ENCODE assay signal across 19 mouse cellular contexts in the genomic region with DNA sequence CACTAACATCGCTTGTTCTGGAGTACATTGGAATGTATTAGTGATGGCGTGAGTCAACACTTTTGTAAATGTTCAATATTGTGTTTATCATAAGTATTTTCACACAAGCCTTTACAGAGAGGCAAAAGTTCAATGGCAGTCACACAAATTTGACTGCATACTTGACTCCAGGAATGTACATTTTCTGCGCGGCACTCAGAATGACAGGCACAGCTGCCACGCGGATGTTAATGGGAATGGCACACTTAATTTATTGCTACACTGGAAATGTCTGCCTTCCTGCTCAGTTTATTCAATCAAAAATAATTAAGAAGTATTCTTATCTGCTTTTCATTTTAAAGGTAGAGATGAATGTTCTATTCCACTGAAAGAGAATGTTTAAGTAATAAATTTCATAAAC.
DNase-seq lines count a peak whose midpoint lies in the region; ATAC-seq and TF ChIP-seq lines count a peak whose summit lies in the region.
"Had no signal": no experiment of that assay in that cellular context is flagged by ENCODE, and none has a peak within 500 bp of the region (broad histone marks: within the 10 kb centered on the region; RNA-seq: fewer than 3 reads in every experiment).

No protein-coding gene starts in this region.

- peaks cover 1% of the 10 kb centered on the region; the same call in 1 of the 2 replicates for H3K9me3 ChIP-seq in limb, embryonic 14.5 days (ENCODE audit: control insufficient read depth, low read length)
- H3K9me3 ChIP-seq in limb, embryonic 10.5 days (replicated peaks): no peaks in the 10 kb centered on the region
- H3K9me3 ChIP-seq: embryonic facial prominence, embryonic 12.5 days; heart, embryonic 15.5 days; hindbrain, embryonic 15.5 days had no signal

- H3K4me1 ChIP-seq in limb, embryonic 14.5 days (ENCODE audit: control insufficient read depth, insufficient read depth, low read length): no peaks in the 10 kb centered on the region
- H3K4me1 ChIP-seq in limb, embryonic 10.5 days: no peaks in the 10 kb centered on the region
- H3K4me1 ChIP-seq: embryonic facial prominence, embryonic 12.5 days; forebrain, embryonic 13.5 days; heart, embryonic 15.5 days had no signal

- TF ChIP-seq CTCF in C2C12 (IDR thresholded peaks at IDR 0.05; ENCODE audit: control insufficient read depth, insufficient read depth, insufficient read length): no peak

- 66% methylated on average over 6 of the region's 6 CpGs for WGBS in limb, embryonic 14.5 days
- WGBS in limb, embryonic 10.5 days: 90% methylated on average over 6 of the region's 6 CpGs

- no peak overlapping the region for H3K4me3 ChIP-seq in limb, embryonic 14.5 days (replicated peaks; ENCODE audit: low read length)
- H3K4me3 ChIP-seq in limb, embryonic 10.5 days: no peak overlapping the region
- H3K4me3 ChIP-seq in C2C12 (ENCODE audit: insufficient read depth, poor library complexity, severe bottlenecking): no peak overlapping the region
- H3K4me3 ChIP-seq: embryonic facial prominence, embryonic 12.5 days; forebrain, embryonic 13.5 days; heart, adult 2 months; heart, embryonic 15.5 days; hindbrain, embryonic 15.5 days had no signal

- no peaks in the 10 kb centered on the region for H3K79me3 ChIP-seq in C2C12 (ENCODE audit: low read depth)

- no peak for ATAC-seq in limb, embryonic 14.5 days (ENCODE audit: low FRiP score, low read depth)
- ATAC-seq: forebrain, embryonic 13.5 days had no signal

- H3K79me2 ChIP-seq in C2C12 (ENCODE audit: control insufficient read depth, insufficient read depth): no peaks in the 10 kb centered on the region

- no peak for TF ChIP-seq POLR2A in limb, embryonic 14.5 days (IDR thresholded peaks at IDR 0.05; ENCODE audit: borderline replicate concordance, extremely low read depth, insufficient read depth, insufficient read length)

- H3K27ac ChIP-seq in limb, embryonic 14.5 days (replicated peaks; ENCODE audit: low read depth, low read length): no peak overlapping the region
- no peak overlapping the region for H3K27ac ChIP-seq in limb, embryonic 10.5 days
- H3K27ac ChIP-seq: embryonic facial prominence, embryonic 12.5 days; forebrain, embryonic 13.5 days; heart, adult 2 months; heart, embryonic 15.5 days; hindbrain, embryonic 15.5 days had no signal

- no peak overlapping the region for H3ac ChIP-seq in C2C12 (ENCODE audit: control insufficient read depth, insufficient read length, low read depth)

- peak; percentile 22 for DNase-seq in limb, embryonic 14.5 days (ENCODE audit: low spot score)
- DNase-seq in limb, embryonic 10.5 days (ENCODE audit: low spot score): no peak
- peak; percentile 19 for DNase-seq in forelimb bud, embryonic 11.5 days (ENCODE audit: low read depth, low spot score)
- DNase-seq in retina, postnatal 1 day: peak; percentile 32
- DNase-seq in left cerebral cortex, postnatal 10 days (ENCODE audit: extremely low spot score in 1 of 2, low spot score in 2 of 2): no peak
- DNase-seq: adrenal gland, adult 2 months; adrenal gland, postnatal 25 days; cerebellum, adult 2 months; cerebellum, postnatal 10 days; embryo, embryonic 11 days; gastrocnemius, postnatal 10 days; heart, adult 2 months; heart, postnatal 14 days had no signal

- H3K4me2 ChIP-seq in limb, embryonic 14.5 days (replicated peaks; ENCODE audit: low read depth, low read length, severe bottlenecking): no peak overlapping the region
- H3K4me2 ChIP-seq: embryonic facial prominence, embryonic 12.5 days; forebrain, embryonic 13.5 days; heart, embryonic 11.5 days; heart, embryonic 15.5 days; hindbrain, embryonic 15.5 days had no signal

- no peak overlapping the region for H3K9ac ChIP-seq in limb, embryonic 14.5 days (ENCODE audit: low read depth, low read length, severe bottlenecking)
- H3K9ac ChIP-seq: embryonic facial prominence, embryonic 12.5 days; forebrain, embryonic 13.5 days; heart, embryonic 15.5 days; hindbrain, embryonic 15.5 days had no signal

- no peaks in the 10 kb centered on the region; the same call in 1 of the 2 replicates for H3K36me3 ChIP-seq in limb, embryonic 14.5 days (ENCODE audit: control insufficient read depth, insufficient read depth, low read length)
- peaks cover 1% of the 10 kb centered on the region; the same call in 1 of the 2 replicates for H3K36me3 ChIP-seq in limb, embryonic 10.5 days
- no peaks in the 10 kb centered on the region for H3K36me3 ChIP-seq in C2C12 (ENCODE audit: control insufficient read depth, insufficient read depth)
- H3K36me3 ChIP-seq: heart, embryonic 15.5 days; hindbrain, embryonic 15.5 days had no signal

- intact Hi-C loops in left cerebral cortex, postnatal 10 days (cut with DNase I): no loop called here

- no peaks in the 10 kb centered on the region for H3K27me3 ChIP-seq in limb, embryonic 14.5 days (ENCODE audit: control insufficient read depth, insufficient read depth, low read length)
- no peaks in the 10 kb centered on the region for H3K27me3 ChIP-seq in limb, embryonic 10.5 days (ENCODE audit: low read depth, poor library complexity, severe bottlenecking)
- no peaks in the 10 kb centered on the region for H3K27me3 ChIP-seq in C2C12 (ENCODE audit: control insufficient read depth, insufficient read depth, insufficient read length)
- H3K27me3 ChIP-seq: embryonic facial prominence, embryonic 12.5 days; forebrain, embryonic 13.5 days; heart, embryonic 15.5 days; hindbrain, embryonic 15.5 days had no signal

TF ChIP-seq in C2C12, 6 proteins besides CTCF, POLR2A, EP300 and RAD21:
- TF ChIP-seq CEBPB (IDR thresholded peaks at IDR 0.05; ENCODE audit: low read depth) (no peak), MYOD1 (IDR thresholded peaks at IDR 0.05; ENCODE audit: control insufficient read depth, insufficient read length, low read depth) (peak; percentile 63)
TF ChIP-seq in C2C12: peak in this region for 1.

Comparison
In these comparisons a context has a peak if more than half of its experiments do, and no peak if none do; other contexts are left out.
1. DNase-seq: peak in limb, embryonic 14.5 days (single experiment), forelimb bud, embryonic 11.5 days (single experiment) and retina, postnatal 1 day (single experiment); none in limb, embryonic 10.5 days (single experiment) and left cerebral cortex, postnatal 10 days (0 of 2).